Mouse (Mus musculus) thymus, postnatal 36 days (tissue): ENCODE measurements at regions not wholly inside any gene's neighbourhood (a gene's known extent, or its start where the extent isn't known, plus 50 kb on each side); places are given as distances from the start of the nearest gene placed in this dataset.

Experiments used
- DNase-seq, 2 experiments: peaks; one replicate each; pipeline ENCODE4 v3.0.0; 2022; ENCODE audit warnings: mixed read lengths in 2 of 2

DNA sequence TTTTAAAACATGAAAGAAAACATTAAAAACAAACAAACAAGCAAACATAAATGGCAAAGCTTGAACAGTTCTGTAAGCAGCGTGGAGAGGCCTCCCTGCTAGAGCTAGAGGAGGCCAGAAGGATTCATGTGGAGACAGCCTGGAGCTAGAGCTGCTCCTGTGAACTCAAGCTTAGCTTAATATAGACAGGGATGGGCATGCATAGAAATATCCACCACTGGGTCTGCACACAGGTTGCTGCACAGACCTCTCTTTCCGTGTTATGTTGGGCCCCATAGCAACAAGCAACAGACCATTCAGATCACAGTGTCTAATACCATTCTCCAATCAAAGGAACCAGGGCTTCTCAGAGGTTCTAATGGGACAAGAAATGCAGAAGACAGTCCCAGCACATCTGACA is 122.9 kb upstream of the Magi3 start:
- no peak for DNase-seq

- DNase-seq, result no peak
These were observed 122.0 kb upstream of the Magi3 start for GRCm38 (mm10) chr3:104342220-104342619.

DNA sequence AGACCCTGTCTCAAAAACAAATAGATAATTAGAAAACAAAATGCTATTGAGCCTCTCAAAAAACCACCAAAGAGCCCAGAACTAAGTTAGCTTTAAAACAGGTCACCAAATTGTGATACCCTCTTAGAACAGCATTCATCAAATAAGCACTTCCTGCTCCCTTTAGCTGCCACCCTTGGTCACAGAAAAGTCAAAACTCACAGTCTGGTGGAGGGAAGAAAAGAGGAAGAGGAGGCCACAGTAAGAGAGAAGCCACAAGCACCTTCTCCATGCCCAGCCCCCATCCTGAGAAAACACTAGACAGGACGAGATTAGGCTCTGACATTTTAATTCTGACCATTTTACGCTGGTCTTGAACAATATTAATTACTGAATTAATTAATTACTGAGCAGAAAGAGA is 120.2 kb upstream of the Magi3 start:
- no peak for DNase-seq

DNA sequence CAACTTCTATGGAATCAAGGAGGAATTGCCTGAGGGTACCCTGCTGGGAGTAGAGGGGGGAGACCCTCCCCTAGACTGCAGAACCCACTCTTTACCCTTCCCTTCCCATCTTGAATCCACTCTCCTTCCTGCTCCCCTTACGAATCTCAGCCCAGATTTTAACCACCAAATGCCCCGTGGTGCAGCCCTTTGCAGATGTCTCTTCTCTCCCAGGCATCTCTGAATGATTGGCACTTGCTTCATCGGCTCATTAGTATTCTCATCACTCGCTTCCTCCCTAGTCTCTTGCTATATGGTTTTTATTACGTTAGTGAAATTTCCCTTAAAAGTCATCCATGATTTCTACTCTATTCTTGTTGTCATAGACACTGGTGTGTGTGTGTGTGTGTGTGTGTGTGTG is 116.7 kb upstream of the Magi3 start:
- no peak for DNase-seq

DNA sequence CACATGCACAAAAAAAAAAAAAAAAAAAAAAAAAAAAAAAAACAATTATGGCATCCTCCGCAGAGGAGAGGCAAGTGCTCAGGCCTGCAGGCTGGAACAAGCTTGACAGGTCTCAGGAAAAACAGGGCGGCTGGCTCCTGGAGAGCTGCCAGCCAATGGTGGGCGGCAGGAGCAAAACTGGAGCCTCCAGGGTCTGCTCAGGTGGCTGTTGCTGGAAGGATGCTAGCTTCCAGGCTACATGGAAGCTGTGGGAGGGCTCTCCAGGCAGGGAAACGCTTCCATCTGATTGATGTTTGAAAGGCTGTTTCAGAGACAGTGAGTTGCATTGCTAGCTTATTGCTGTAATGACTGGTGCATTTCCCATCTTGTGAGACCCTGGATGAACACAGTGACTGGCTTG is 116.1 kb upstream of the Magi3 start:
- DNase-seq, result no peak

DNA sequence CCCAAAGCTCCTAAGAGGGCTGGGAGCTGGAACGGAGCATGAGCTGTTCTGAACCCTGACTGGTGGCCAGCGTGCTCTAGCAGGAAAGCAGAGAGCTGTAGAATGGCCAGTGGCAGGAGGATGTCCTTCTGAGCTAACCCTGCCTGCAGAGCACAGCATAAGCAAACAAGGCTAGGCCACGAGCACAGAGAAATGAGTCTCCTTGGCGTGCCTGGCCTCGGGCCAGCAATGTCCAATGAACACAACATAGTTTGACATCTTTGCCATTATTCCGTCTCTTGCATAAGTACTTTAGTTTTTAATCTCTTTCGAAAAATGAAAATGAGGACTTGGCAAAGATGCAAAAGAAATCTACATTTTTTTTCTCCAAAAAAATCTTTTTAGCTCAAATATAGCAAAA is 114.6 kb upstream of the Magi3 start:
- no peak for DNase-seq

- DNase-seq, result no peak
These were observed 113.2 kb upstream of the Magi3 start for GRCm38 (mm10) chr3:104333345-104333744.

DNA sequence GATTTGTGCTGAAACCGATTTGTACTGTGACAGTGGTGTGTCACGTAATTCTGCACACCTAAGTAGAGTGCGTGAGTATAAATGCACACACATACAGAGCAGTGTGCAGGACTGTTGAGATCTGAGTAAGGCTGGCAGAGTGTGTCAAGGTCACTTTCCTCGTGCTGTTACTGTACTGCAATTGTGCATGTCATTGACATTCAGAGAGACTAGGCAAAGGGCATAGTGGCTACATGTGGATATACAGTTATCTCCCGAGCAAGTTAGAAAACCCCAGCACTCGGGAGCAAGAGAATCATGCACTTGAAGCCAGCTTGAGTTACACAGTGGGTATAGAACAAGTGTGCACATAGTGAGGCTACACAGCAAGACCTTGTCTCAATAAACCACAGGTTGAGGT is 110.5 kb upstream of the Magi3 start:
- no peak for DNase-seq

GRCm38 (mm10) chr3:104327829-104328228 is 107.7 kb upstream of the Magi3 start:
- no peak for DNase-seq

DNA sequence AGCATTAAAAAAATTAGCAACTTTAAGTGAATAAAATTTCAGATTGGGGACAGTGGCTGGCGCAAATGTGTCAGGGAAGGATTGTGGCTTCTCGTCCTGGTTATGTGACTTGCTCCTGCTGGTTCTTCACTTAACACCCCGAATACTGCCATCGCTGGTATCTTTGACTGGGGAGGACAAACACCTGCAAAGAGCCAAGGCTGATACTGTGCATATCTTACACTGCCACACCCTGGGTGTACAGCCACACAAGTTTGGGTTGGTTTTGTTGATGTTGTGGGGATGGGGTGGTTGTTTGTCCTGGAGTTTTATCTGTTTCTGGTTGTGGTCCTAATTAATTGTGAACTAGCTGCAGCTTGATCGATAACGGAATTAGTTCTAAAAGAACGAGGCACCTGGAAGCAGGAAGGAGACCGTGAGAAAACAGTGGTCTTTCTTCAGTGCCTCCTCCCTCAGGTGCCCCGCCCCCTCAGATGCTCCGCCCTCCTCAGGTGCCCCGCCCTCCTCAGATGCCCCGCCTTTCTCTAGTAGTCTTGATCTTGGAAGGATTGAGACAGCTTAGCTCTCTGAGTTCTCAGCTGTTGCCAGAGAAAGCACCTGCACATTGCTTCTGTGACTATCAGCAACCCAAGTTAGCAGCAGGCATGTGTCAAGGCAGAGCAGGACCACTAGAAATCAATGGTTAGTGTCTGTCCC is 107.0 kb upstream of the Magi3 start:
- DNase-seq, result peak in 1 of 2 experiments; percentile 13

- DNase-seq, result no peak
These were observed 102.4 kb upstream of the Magi3 start for GRCm38 (mm10) chr3:104322591-104322990.

DNA sequence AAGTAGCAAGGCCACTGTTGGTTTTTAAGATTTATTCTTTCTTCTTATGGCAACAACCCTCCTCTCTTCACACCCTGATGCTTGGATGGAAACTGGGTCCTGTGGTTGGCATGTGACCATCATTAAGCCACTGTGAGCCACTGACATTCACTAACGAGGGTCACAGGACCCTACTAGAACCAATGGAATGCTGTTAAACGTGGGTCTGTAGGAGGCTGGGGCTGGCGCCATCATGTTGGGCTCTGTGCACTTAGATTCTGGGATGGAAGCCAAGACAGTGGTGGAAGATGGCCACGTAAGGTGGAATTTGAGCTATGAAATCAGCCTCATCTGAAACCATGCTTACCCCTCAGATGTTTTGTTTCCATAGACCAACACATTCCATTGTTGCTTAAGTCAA is 100.2 kb upstream of the Magi3 start:
- DNase-seq, result no peak

- DNase-seq, result no peak
These were observed 99.2 kb upstream of the Magi3 start for GRCm38 (mm10) chr3:104319377-104319776.

DNA sequence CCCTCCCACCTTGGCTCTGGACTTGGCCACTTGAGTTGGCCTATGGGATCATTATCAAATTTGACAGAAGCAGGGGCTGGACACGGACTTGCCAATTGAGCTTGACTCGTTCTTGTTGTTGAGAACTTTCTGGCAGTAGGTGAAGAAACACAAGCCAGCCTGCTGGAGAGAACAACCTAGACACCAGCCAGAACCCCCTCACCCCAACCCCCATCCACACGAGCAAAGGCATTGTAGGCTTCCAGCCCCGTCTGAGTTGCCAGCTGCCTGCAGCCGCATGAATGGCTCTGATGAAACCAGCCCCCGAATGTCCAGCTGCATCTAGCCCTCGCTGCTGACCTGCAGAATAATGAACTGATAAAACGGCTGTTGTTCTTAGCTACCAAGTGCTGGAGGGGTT is 98.7 kb upstream of the Magi3 start:
- DNase-seq, result no peak

DNA sequence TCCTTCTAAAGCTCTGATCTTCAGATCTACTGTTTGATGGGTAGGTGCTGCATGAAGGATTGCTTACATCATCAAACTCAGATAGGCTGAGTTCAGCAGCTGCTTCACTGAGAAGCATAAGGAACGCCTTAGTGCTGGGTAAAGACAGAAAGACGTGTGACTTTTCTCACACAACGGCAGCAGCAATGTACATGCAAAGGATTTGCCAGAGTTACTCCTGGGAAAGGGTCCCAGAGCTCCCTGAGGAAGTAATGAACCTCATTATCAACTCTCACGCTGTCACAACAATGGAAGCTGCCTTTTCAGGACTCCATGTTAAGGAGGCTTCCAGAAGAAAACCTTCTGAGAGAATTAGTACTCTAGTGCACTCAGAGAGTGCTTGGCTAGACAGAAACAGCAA is 97.4 kb upstream of the Magi3 start:
- DNase-seq, result no peak

DNA sequence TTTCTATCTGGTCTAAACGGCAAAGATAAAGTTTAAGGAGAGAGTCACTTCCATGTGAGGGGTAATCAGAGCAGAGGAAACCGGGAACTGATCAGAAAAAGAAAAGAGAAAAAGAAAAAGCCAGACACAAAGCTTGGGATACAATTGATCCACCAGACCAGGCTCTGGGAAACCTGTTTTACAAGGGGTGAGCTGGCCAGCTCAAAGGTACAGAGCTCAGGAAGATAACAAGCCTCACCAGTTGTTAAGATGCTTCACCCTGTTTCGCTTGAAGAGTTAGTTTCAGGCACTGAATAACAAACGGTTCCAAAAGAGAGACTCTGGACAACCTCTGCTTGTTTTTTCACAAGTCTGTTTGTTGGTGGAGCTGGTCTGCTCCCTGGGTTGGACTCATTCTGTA is 92.9 kb upstream of the Magi3 start:
- DNase-seq, result no peak

- DNase-seq, result no peak
These were observed 86.8 kb upstream of the Magi3 start for GRCm38 (mm10) chr3:104306961-104307360.

DNA sequence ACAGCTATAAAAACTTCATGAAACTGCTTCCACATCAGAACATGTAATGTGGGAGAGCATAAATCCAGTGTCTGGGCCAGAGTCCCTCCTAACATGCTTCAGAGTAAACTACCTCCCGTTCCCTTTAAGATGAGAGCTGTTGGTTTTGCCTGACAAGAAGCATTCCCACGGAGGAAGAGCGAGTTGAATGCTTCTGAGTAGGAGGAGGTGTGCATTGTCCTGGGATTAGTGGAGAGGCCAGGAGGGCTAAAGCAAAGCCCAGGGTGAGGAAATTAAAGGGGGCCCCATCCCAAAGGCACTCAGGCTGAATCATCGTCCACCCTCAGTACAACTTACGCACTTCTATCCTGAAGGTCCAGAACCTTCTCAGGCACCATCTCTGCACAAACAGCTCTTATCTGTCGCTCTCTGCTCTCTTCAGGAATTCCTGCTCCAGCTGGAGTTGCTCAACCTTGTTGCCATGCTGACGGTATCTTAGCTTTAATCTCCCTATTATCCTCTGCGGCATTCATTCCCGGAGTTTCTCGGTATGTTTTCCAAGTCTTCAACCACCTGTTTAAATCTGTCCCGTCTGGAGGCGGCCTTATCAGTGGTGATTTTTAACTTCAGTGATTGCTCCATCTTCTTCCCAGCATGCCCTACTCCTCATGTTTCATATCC is 85.9 kb upstream of the Magi3 start:
- DNase-seq, result no peak

GRCm38 (mm10) chr3:104303577-104303976 is 83.4 kb upstream of the Magi3 start:
- DNase-seq, result no peak

DNA sequence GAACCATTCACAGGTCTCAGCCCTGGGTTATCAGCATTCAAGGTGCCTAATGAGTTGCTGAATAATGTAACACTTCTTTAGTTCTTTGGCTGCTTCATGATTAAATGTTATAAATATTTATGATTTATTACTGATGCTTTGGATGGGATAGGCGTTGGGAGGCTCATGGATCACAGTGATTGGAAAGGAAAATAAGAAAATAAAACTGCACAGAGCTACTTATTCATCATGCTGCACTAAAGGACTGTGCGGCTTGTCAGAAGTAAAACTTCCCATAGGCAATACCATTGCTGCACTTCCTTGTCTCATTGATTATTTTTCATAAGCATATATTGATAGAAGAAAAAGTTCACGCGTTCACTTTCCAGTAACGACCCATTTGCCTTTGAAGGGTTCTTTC is 80.0 kb upstream of the Magi3 start:
- DNase-seq, result no peak

DNA sequence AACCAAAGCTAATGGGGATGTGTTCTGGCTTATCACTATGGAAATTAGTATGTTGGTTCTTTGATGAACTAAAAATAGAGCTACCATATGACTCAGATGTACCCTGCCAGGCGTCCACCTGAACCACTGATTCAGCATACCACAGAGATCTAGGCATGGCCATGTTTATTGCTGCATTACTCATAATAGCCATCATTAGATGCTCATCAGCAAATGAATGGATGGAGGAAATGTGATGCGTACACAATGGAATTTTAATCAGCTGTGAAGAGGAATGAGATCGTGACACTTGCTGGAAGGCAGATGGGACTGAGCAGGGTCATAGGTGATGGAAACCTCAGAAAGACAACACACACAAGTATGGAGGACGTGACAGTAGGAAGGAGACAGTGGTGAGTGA is 78.7 kb upstream of the Magi3 start:
- DNase-seq, result no peak

GRCm38 (mm10) chr3:104298409-104298808 is 78.2 kb upstream of the Magi3 start:
- no peak for DNase-seq

- DNase-seq, result peak in 1 of 2 experiments; percentile 19
These were observed 76.9 kb upstream of the Magi3 start for GRCm38 (mm10) chr3:104297112-104297511.

GRCm38 (mm10) chr3:104295856-104296255 is 75.7 kb upstream of the Magi3 start:
- no peak for DNase-seq
